Mouse (Mus musculus) hindbrain, embryonic 10.5 days (tissue): Measurements from ENCODE around the gene Pcp2. TPM values are rescaled to one million over a fixed set of nuclear protein-coding genes. Genes with fewer than 3 reads are reported as not detected.

ENCODE experiments used
- DNase-seq: peaks from one replicate; pipeline ENCODE4 v3.0.0-alpha.2; 2017; ENCODE audit warnings: low spot score
- H3K27ac ChIP-seq: fragments of 300-500 bp; sonication (generic); 2 replicates; pipeline ENCODE4 v1.5.1; 2016; ENCODE audit warnings: mild to moderate bottlenecking, moderate library complexity
- H3K27me3 ChIP-seq: fragments of 300-500 bp; sonication (generic); 2 replicates; pipeline ENCODE4 v1.6.1; 2016; ENCODE audit warnings: mild to moderate bottlenecking; ENCODE audit not compliant: poor library complexity, insufficient read depth, severe bottlenecking
- H3K36me3 ChIP-seq: fragments of 300-500 bp; sonication (generic); 2 replicates; pipeline ENCODE4 v1.6.1; 2016; ENCODE audit warnings: mild to moderate bottlenecking, moderate library complexity
- H3K4me1 ChIP-seq: fragments of 300-500 bp; sonication (generic); replicated peaks from 2 replicates; pipeline ENCODE4 v1.6.1; 2016; ENCODE audit warnings: mild to moderate bottlenecking
- H3K4me3 ChIP-seq: fragments of 300-500 bp; sonication (generic); 2 replicates; pipeline ENCODE4 v1.5.1; 2016; ENCODE audit warnings: mild to moderate bottlenecking, moderate library complexity
- H3K9me3 ChIP-seq: fragments of 300-500 bp; sonication (generic); 2 replicates; pipeline ENCODE4 v1.6.1; 2016; ENCODE audit warnings: mild to moderate bottlenecking, moderate library complexity
- WGBS: fragments of 180-500 bp; shearing (Covaris S2); methylation state at CpG from one replicate; pipeline ENCODE4 v1.1.7; 2016; 5-methylcytosine and 5-hydroxymethylcytosine counted together
- polyA plus RNA-seq: library from polyadenylated mRNA; unstranded; fragments of >200 nt; fragmentation: Nextera tagmentation; extraction: Ambion mirVana; gene quantifications from 2 replicates; pipeline ENCODE4 v1.2.1, GENCODE M21; 2016

The Pcp2 gene
- polyA plus RNA-seq, 1 experiment from 2014 or later = not detected

- Histone ChIP-seq H3K36me3 (no peaks in the 10 kb centered on the region), H3K9me3 (no peaks in the 10 kb centered on the region), H3K4me1 (no peaks in the 10 kb centered on the region), H3K27me3 (no peaks in the 10 kb centered on the region), H3K4me3 (no peak overlapping the region), H3K27ac (no peak overlapping the region; the same call in 1 of the 2 replicates)
- no peak for DNase-seq
- WGBS = 82% methylated on average over 9 of the region's 9 CpGs
These were observed 45.7 kb downstream of the Pcp2 start for GRCm38 (mm10) chr8:3579390-3580364.

- no peaks in the 10 kb centered on the region for H3K36me3 ChIP-seq
- no peak overlapping the region for H3K4me3 ChIP-seq
- H3K9me3 ChIP-seq = no peaks in the 10 kb centered on the region
- no peaks in the 10 kb centered on the region for H3K4me1 ChIP-seq
- 80% methylated on average over 15 of the region's 15 CpGs for whole genome bisulfite sequencing
- no peak overlapping the region for H3K27ac ChIP-seq
- no peaks in the 10 kb centered on the region for H3K27me3 ChIP-seq
- DNase-seq = no peak
These were observed 49.0 kb downstream of the Pcp2 start for GRCm38 (mm10) chr8:3576211-3576960.

GRCm38 (mm10) chr8:3574546-3574945 lies 50.8 kb downstream of the Pcp2 start:
- Histone ChIP-seq H3K27me3 (no peaks in the 10 kb centered on the region), H3K4me1 (no peaks in the 10 kb centered on the region), H3K9me3 (no peaks in the 10 kb centered on the region), H3K27ac (no peak overlapping the region), H3K36me3 (0 out of 2 replicates have a peak, but pooled peaks cover 4% of the 10 kb centered on the region), H3K4me3 (no peak overlapping the region)
- WGBS = 93% methylated on average over 3 of the region's 3 CpGs
- DNase-seq = no peak

Other genes starting within 250 kb of the Pcp2 start
- 9.9 and 11.0 TPM in 2 replicates for gene Arhgef18, start 232.5 kb downstream of the Pcp2 start, polyA plus RNA-seq
- gene Pex11g, start 157.9 kb downstream of the Pcp2 start, polyA plus RNA-seq = 4.4 TPM in 2 replicates
- gene Tex45, start 154.7 kb downstream of the Pcp2 start, polyA plus RNA-seq = not detected in 2 replicates
- gene Zfp358, start 132.4 kb downstream of the Pcp2 start, polyA plus RNA-seq = 74.1 and 98.1 TPM in 2 replicates
- gene Mcoln1, start 125.1 kb downstream of the Pcp2 start, polyA plus RNA-seq = 63.4 and 73.9 TPM in 2 replicates
- gene Pnpla6, start 110.2 kb downstream of the Pcp2 start, polyA plus RNA-seq = 22.4 and 23.1 TPM in 2 replicates
- 6.1 and 8.3 TPM in 2 replicates for gene C330021F23Rik, start 57.6 kb downstream of the Pcp2 start, polyA plus RNA-seq
- 12.4 and 15.4 TPM in 2 replicates for gene Camsap3, start 38.3 kb downstream of the Pcp2 start, polyA plus RNA-seq
- 71.6 and 74.6 TPM in 2 replicates for gene Xab2, start 4.2 kb downstream of the Pcp2 start, polyA plus RNA-seq
- gene Pet100, start 4.0 kb downstream of the Pcp2 start, polyA plus RNA-seq = 97.8 and 115 TPM in 2 replicates
- gene Stxbp2, start 5.4 kb upstream of the Pcp2 start, polyA plus RNA-seq = 38.7 and 44.1 TPM in 2 replicates
- 0.37 and 0.55 TPM in 2 replicates for gene Retn, start 30.2 kb upstream of the Pcp2 start, polyA plus RNA-seq
- 0.14 and 0.17 TPM in 2 replicates for gene Mcemp1, start 40.2 kb upstream of the Pcp2 start, polyA plus RNA-seq
- 9.5 and 9.6 TPM in 2 replicates for gene Fcor, start 46.8 kb upstream of the Pcp2 start, polyA plus RNA-seq
- gene Trappc5, start 50.8 kb upstream of the Pcp2 start, polyA plus RNA-seq = 44.7 and 45.3 TPM in 2 replicates
- 0.22 and 0.31 TPM in 2 replicates for gene Fcer2a, start 68.6 kb upstream of the Pcp2 start, polyA plus RNA-seq
- not detected in 2 replicates for gene Clec4g, start 95.1 kb upstream of the Pcp2 start, polyA plus RNA-seq
- gene Cd209a, start 123.4 kb upstream of the Pcp2 start, polyA plus RNA-seq = not detected in 2 replicates
- gene Cd209e, start 228.8 kb upstream of the Pcp2 start, polyA plus RNA-seq = not detected in 2 replicates